Mouse (Mus musculus) right cerebral cortex, adult 2 months (tissue): ENCODE results near the gene Susd1.

Experiments
- DNase-seq, 2 experiments: peaks; one replicate each; pipeline ENCODE4 v3.0.0; 2021 to 2022; ENCODE audit warnings: low spot score in 2 of 2

Susd1 gene

DNA sequence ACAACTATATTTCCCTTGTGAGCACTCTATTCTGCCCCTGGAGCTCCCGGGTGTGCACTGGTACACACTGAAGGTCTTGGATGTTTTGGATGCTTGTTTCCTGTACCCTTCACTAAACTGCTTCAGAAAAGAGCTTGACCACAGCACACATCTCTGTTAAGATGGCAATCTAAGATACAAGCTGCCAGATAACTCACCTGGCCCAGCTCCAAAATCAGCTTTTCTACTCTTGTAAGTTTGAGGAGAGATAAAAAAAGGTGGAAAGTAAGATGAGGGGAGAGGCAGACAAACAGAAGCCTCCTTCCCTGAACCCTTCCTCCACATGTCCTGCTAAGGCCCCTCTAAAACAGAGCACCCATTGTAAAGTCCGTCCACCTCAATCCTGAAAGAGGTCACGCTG lies 115.7 kb downstream of the Susd1 start:
- DNase-seq = no peak

- DNase-seq = no peak
These were observed 116.4 kb downstream of the Susd1 start for GRCm38 (mm10) chr4:59322056-59322455.

GRCm38 (mm10) chr4:59321181-59322008 lies 117.0 kb downstream of the Susd1 start:
- no peak for DNase-seq

DNA sequence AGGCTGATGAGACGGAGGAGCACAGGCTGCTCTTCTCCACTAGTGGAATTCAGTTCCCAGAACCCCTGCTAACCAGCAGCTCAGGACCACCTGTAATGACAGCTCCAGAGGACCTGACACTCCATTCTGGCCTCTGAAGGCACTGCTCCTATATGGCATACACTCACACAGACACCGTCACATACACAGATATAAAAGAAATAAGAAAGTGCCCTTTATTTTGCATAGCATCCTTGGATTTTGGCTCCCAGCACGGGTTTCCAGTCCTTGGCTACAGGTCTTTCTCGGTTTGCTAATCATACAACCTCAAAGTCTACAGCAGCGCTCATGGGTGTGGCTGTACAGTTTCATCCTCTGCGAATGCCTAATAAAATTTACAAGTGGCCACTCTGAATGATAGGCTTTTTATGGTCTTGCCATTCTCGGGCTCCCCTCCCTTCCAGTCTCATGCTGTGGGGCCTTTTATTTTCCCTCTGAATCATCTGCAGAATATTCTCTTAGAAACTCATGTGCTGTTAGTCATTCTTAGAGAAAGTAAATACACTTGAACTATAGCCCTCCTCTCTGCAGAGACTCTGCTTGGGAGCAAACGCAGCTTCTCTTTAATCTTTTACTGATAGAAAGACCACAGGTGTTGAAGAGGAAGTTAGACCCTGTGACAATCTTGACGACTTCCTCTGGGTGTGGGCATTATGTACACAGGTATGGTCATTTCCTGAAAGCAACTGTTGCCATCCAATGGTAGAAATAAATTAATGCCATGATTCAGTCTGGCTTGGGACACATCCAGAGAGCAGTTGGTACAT lies 119.1 kb downstream of the Susd1 start:
- no peak for DNase-seq

DNA sequence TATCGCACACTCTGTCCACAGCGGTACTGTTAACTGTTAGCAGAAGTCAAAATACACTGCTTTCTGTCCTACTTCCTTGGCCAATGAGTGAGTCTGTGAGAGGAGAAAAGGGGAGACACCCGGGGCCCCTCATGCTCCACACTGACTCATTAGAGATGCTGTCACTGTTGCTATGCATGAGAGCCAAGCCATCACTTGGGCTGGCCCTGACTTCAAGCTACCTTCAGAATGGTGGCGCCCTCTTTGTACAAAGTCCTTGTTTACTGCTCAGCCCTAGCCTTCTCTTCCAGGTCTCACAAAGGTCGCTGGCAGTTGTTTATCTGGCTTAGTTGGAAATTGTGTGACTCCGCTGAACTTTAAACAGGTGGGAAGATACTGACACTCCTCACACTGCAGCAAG lies 119.8 kb downstream of the Susd1 start:
- DNase-seq = no peak

GRCm38 (mm10) chr4:59315553-59316405 lies 122.7 kb downstream of the Susd1 start:
- DNase-seq = no peak

GRCm38 (mm10) chr4:59314939-59315552 lies 123.4 kb downstream of the Susd1 start:
- DNase-seq = no peak

GRCm38 (mm10) chr4:59312945-59313344 lies 125.5 kb downstream of the Susd1 start:
- DNase-seq = no peak

DNA sequence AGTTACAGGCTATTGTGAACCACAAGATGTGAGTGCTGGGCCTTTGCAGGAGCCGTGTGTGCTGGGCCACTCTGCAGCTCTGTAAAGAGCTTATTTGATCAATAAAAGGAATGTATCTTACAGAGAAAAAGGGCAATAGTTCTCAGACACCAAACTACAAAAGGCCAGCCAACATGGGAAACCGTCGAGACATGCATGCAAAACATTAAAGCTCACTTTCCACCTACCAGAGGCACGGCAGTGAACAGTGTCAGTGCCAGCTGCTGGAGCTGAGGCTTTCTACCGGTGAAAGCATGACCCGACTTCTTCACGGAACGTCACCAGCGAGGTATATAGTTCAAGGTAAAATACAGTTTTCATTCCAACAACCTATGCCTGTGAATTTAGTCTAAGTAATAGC lies 127.8 kb downstream of the Susd1 start:
- no peak for DNase-seq

DNA sequence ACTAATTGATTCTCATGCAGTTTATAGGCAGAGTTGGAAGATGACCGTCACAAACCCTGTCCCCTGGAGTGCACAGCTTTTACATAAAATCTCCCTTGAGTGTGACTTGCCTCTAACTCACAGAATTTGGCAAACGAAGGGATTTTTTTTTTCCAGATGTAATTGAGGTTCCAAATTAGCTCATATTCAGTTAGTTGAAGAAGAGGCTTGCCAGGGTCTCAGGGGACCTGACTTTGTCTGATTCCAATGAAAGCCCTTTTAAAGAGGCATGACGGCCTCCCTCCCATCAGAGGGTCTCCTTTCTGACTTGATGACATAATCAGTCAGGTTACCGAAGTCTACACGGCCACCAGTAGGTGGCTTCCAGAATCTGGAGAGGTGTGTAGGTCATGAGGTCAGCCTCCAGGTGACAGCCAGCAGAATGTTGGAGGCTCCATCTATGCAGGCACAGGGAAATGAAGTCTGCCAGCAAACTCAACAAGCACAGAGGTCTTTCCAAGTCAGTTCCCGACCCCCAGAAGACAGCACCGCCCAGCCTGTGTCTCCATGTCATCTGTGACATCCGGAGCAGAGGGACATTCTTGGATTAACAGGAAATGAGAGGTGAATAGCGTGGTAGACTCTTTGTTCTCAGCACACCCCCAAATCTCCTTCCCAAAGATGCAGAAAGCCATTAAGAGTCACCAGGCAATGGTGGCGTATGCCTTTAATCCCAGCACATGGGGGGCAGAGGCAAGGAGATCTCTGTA lies 130.4 kb downstream of the Susd1 start:
- DNase-seq = no peak

GRCm38 (mm10) chr4:59302387-59302786 lies 136.0 kb downstream of the Susd1 start:
- no peak for DNase-seq

GRCm38 (mm10) chr4:59301025-59301815 lies 137.2 kb downstream of the Susd1 start:
- no peak for DNase-seq

- no peak for DNase-seq
These were observed 139.5 kb downstream of the Susd1 start for GRCm38 (mm10) chr4:59298719-59299496.

DNA sequence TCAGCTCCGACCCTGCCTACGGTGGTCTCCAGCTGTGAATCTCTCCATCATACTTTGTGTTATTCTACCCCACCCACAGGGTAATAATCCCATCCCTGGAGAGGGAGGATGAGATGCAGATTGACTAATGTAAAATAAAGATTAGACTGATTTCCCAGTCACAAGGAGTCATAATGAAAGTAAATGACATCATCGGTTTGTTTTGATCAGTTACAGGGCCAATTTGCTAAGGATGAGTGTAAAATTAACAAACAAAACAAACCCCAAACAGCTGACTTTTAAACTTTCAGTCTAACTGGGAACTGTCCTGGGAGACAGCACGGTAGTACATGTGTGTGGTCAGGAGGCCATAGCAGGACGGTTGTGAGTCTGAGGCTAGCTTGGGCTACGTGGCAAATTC lies 143.3 kb downstream of the Susd1 start:
- DNase-seq = no peak

DNA sequence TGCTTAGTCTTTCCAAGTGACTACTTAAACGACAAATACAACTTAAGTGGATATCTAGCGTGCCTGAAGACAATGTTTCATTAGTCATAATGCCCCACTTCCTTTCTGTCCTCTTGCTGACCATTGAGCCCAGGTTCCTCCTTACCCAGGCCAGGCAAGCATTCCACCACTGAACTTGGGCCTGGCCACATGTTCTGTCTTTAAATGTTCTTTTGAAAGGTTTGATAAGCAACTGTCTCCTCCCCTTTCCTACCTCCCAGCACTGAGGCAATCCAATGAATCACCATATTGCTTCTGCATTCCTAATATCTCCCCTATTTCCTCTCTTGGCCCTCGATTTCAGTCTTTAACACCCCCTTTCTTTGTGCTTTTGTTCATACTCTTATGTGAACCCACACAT lies 143.8 kb downstream of the Susd1 start:
- DNase-seq = no peak

- DNase-seq = no peak
These were observed 146.3 kb downstream of the Susd1 start for GRCm38 (mm10) chr4:59291914-59292718.

- DNase-seq = no peak
These were observed 147.4 kb downstream of the Susd1 start for GRCm38 (mm10) chr4:59290972-59291576.

GRCm38 (mm10) chr4:59287103-59287502 lies 151.3 kb downstream of the Susd1 start:
- no peak for DNase-seq
